Mouse (Mus musculus) cerebellum, postnatal 36 days (tissue): ENCODE measurements at regions not wholly inside any gene's neighbourhood (a gene's known extent, or its start where the extent isn't known, plus 50 kb on each side); places are given as distances from the start of the nearest gene placed in this dataset.
"Not testable (repeated sequence)": the region's sequence is repeated elsewhere in the genome, so short reads cannot be mapped to it uniquely, and the experiment has no call there.

ENCODE experiments used
- DNase-seq, 2 experiments: peaks; one replicate each; pipeline ENCODE4 v3.0.0; 2021 to 2022; ENCODE audit warnings: mixed read lengths in 2 of 2

DNA sequence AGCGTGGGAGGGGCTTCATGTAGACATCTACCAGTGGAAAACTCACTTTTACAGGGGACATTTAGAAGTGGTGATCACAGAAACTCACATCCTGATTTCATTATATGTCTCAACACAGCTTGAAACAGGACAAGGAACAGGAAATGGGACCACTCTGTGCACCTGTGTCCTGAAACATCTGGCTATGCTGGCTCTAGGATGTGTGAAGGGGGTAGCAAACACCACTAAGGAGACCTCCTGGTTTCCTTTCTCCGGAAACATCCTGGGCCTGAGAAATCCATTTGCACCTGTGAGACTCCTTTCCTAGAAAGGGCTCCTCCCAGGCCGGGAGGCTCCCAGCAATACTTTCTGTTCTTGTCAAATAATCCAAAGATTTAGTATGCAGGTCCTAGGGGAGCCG lies 167.1 kb downstream of the Opa1 start:
- no peak for DNase-seq

DNA sequence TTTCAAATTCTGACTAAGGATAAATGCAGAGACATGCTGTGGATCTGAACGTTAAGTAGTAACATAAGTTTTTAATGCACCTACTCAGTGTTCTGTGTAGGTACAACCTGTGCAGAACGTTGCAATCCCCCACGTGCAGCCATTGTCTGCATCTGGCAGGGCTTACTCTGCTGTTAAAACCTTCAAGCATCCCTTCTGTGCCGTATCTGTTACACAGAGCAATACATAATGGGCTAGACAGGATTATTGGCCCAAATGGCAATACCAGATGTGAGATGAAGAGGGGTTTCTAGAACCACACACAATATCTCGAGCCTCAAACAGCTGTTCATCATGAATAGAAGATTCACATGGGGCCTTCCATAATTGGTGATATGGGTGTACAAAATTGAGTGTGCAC lies 170.0 kb downstream of the Opa1 start:
- no peak for DNase-seq

DNA sequence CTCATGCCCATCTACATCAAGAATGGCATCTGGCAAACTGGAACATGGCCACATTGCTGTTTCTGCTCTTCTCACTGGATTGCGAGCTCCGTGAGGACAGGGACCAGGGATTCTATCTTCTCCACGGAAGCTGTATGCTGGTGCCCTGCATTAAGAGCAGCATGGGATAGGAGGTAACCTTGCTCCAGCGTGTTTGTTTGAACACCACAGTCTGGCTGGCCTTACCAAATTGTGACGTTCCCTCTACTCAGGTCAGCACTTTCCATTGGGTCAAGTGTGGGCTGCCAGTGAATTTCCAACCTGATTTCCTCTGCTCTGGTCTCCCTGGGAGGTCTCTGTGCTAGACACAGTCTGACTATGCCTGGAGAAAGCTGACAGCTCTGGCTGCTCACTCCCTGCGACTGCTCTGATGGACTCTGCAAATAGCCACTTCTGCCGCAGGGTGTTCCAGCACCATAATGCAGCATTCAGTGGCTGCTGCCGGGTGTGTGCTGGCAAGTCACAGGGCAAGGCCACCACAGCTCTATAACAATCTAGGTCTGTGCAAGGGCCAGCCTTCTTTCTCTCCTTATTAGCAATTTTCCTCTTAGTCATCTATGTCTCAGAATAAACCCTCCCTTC lies 175.6 kb downstream of the Opa1 start:
- no peak for DNase-seq

DNA sequence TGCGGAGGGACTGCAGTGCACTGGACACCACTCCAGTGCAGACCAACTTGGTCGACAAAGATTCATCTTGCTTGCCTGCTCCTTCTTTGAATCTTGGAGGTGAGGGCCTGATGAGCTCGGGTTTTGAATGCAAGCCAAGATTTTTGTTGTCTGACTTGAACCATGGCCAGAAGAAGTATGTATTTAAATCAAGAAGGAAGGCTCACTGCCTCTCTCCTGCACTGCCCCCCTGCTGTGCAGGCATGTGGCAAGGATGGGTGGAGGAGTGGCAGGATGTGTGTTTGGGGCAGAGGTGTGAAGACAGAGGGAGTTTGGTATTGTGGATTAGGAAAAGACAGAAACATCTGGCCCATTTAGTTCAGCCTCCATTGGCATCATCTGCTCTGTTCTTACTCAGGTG lies 179.1 kb downstream of the Opa1 start:
- DNase-seq: no peak

DNA sequence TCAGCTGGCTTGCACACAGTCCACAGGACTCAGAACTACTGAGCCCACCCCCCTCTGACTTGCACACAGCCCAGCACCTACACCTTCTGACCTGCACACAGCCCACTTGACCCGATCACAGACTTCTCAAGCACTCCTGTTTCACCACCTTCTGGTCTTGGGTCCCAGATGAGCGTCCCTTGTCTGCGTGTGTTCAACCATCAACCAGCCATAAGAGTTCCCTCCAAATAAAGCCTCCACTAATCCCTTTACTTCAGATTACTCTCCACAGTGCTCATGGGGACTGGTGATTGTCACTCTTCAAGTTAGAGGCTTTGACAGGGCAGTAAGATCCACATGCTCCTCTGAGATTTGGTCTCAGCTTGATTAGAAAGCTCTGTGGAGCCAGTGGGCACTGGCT lies 180.3 kb downstream of the Opa1 start:
- DNase-seq: no peak

DNA sequence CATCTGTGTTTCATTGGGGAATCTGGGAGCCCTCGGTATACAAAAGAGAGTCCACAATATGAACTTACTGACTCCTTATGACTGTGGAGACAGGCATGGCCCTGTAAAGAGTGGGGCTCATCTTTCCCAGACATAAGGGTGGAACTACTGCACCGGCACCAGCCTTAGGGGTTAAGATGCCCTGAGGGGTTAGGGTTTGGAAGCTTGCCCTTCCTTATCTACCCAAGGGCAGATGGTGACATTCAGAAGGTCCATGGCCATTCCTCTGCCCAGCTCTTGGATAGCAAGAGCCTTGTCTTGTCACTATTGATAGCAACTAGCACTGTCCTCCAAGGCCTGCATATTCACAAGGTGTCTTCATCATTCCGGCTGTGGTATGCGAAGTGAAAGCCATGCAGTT lies 181.5 kb downstream of the Opa1 start:
- DNase-seq: no peak

DNA sequence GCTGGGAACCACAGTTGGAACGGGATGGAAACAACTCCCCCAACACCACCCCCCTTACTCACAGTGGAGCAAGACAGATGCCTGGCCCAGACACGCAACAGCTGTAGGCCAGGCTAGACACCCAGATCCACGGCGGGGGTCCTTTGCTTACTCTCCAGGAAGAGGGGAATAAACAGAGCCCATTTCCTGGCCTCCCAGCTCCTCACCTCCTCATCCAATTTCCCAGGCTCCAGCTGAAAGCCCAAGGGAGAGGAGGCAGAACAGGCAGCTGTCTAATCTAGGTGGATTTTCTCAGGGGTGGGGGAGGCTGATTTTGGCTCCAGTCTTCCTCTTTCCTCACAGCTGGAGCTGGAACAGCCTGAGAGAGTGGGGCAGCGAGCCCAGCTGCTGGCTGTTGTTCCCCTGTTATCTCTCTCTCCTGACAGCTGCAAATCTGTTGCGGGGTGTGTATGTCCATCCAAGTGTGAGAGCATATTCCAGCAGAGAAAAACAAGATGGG lies 182.7 kb downstream of the Opa1 start:
- no peak for DNase-seq

DNA sequence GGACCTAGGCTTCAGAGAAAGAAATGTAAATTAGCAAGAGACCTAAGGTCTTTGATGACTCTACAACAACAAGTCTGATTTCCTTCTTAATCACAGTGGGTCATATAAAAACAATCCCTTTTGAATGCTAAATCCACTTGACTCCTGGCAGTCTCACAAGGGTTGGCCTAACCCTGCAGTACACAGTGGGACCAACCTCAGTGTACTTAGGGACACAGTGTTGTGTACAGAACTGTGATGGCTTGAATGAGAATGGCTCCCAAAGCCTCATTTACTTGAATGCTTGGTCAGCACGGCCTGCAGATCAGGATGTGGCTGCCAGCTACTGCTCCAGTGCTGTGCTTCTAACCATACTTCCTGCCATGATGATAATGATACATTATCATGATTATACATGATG lies 185.2 kb downstream of the Opa1 start:
- no peak for DNase-seq

DNA sequence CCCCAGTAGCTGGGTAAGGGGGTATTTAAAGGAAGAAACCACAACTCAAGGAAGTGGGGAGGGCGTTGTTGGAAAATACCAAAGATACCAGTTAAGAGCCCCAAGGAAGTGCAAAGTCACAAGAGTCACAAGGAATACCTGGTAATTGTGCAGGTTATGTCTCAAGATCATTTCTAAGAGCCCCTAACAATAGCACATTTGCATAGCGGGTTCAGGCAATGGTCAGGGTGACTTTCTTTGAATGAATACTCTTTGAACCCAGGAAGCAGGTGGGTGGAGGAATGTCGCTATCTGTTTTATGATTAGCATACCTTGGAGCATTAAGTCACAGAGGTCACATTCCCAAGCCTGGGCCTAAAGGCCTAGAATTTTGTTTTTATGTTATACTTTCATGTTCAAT lies 186.7 kb downstream of the Opa1 start:
- not testable (repeated sequence) for DNase-seq

DNA sequence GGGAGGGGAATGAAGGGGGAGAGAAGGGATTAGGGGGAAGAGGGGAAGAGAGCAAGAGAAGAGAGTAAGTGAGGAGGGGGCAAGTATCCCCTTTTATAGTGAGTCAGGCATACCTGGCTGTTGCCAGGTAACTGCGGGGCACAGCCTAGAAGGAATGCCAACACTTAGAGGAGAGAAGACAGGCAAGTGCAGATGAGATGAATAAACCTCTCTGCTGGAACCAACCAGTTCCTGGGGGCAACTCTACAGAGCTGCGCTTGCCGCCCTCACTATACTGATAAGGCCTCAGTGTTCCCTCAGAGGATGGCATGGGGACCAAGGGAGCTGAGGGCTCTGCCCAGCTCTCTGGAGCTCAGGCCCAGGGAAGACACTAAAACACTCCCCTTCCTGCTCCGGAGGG lies 192.2 kb downstream of the Opa1 start:
- no peak for DNase-seq

DNA sequence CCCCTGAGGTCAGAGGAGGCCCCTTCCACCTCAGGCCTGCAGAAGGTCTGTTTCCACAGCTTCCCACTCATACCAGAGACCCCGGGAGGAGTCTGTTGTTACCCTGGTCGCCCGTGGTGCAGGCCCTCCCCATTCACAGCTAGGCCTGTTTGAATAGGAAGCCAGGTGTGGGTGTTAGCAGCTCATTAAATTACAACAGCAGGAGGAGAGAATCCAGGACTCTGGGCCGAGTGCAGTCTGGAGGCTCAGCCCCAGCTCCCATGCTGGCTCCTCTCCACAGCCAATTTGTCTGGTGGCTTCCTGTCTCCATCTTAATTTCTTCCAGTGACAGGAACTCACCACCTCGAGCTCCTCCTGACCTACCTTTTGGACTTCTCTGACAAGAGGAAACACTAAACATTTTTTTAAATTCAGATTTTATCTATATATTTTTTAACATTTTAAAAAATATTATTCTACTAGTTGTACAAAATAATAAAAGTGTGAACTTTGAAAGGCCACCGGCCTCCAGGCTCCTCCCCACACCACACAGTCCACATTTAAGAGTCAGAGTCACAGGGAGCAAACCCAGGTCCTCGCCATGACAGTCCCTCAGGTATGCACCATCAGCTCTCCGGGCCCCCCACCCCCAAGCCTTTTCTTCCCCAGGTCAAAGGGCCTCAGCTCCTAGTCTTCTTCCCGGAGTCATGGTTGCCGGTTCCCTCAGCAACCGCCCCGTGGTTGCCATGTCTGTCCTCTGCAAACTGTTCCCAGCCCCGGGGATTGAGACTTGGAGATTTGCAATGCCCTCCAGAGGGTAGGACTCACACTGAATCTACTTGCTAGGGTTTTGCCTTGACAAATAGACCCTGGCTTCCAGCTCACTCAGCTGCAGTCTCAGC lies 192.8 kb downstream of the Opa1 start:
- DNase-seq: peak in 1 of 2 experiments; percentile 19

DNA sequence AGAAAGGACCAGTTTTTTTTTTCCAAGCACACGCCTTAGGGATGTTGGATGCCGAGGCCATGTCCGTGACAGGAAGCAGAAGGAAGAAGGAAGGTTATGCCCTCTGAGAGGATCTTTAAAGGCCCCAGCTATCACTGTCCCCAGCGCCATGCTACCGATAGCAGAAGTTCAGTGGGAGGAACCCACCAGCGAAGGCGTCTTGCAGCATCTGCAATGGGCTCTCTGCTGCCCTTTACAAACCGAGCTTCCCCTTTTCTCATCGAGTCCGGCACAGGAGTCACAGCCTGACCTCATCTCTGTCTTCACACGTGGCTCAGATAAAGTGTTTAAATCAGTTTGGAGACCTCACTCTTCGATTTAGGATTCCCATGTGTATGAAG lies 193.5 kb downstream of the Opa1 start:
- DNase-seq: peak in 1 of 2 experiments; percentile 11

DNA sequence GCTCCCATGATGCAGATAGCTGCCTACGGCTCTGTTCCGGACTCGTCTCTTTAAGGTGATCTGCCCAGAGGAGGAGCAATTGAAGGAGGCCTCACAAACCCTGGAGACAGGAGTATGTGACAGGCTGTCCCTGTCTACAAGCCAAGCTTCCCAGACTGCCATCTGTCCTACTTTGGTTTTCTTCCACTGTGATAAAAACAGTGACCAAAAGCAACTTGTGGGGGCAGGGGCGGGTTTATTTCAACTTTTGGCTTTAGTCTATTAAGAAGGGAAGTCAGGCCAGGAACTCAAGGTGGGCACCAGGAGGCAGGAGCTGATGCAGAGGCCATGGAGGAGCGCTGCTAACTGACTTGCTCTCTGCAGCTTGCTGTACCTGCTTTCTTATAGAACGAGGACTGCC lies 193.9 kb downstream of the Opa1 start:
- peak; percentile 52 to 68 for DNase-seq

DNA sequence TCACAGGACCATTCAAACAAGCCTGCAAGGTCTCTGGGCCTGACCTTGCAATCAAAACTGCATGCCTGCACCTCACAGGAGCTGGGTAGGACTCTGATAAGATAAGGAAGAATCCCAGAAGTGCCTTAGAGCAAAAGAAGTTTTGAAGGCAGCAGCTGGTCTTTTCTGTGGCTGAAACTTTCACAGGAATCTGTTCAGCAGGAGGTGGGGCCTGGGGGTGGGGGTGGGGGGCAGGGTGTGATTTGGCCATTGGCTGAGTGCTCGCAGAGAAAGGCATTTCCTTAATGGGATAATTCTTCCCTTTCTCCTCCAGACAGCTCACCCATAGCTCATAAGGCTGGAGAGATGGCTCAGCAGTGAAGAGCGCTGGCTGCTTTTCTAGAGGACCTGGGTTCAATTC lies 195.8 kb downstream of the Opa1 start:
- DNase-seq: no peak

DNA sequence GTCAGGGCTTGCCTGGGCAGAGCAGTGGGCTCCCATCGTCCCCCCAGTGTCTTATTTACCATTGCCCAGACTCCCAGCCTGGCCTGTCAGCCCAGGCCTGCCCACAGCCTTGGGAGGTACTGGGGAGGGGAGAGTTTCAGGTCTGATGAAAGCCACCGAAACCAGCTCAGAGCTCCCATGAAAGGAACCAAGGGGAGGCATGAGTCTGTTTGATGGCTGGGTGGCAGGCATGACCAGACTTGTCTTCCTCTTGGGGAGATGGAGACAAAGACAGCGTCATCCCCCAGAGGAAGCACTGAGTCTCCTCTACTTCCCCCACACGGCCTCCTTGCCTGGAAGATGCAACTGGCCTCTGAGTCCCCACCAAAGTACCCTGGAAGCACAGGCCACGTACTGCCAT lies 196.7 kb downstream of the Opa1 start:
- no peak for DNase-seq

DNA sequence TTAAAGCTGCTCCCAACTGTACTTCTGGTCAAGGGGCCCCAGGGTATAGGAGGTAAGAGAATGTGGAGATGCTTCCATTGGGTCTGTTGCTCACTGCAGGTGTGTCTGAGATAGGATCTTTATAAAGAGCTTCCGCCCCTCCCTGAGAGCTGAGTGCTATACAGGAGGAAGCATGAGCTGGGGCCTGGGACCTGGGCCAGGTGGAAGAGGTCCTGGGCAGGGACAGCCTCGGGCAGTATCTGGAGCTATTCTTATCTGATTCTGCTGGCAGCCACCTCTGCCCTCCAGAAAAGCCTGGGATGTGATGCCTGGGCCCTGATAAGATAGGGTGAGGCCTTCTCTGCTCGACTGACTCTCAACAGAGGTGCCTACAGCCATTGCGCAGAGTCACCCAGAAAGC lies 203.3 kb downstream of the Opa1 start:
- no peak for DNase-seq

DNA sequence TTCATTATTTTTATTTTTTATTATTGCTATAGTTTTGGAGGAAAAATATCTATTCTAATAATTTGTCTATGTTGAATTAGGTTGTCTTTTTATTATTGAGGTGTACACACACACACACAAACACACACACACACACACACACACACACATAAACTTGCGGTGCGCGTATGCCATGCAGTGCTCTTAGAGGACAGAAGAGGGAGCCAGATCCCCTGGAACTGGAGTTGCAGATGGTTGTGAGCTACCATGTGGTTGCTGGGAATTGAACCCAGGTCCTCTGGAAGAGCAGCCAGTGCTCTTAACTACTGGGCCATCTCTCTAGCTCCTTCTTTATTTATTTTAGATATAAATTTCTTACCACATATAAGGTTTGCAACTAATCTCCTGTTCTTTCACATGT lies 206.0 kb downstream of the Opa1 start:
- DNase-seq: no peak

DNA sequence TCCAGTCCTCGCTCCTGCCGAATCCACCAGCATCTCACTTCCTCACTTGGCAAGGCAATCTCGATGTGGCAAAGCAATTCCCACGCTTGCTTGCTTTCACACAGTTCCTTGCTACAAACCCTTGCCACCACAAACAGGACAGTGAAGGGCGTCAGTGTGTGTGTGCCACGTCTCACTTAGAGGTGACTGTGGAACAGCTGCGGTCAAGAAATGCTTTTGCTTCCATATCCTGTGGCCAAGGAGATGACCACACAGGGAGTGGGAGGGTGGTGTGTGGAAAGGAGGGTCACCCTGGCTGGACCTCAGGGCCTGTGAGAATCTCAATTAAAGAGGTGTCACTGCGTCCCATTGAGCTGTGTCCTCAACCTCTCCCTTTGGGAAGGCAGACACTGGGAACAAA lies 207.4 kb downstream of the Opa1 start:
- DNase-seq: no peak

DNA sequence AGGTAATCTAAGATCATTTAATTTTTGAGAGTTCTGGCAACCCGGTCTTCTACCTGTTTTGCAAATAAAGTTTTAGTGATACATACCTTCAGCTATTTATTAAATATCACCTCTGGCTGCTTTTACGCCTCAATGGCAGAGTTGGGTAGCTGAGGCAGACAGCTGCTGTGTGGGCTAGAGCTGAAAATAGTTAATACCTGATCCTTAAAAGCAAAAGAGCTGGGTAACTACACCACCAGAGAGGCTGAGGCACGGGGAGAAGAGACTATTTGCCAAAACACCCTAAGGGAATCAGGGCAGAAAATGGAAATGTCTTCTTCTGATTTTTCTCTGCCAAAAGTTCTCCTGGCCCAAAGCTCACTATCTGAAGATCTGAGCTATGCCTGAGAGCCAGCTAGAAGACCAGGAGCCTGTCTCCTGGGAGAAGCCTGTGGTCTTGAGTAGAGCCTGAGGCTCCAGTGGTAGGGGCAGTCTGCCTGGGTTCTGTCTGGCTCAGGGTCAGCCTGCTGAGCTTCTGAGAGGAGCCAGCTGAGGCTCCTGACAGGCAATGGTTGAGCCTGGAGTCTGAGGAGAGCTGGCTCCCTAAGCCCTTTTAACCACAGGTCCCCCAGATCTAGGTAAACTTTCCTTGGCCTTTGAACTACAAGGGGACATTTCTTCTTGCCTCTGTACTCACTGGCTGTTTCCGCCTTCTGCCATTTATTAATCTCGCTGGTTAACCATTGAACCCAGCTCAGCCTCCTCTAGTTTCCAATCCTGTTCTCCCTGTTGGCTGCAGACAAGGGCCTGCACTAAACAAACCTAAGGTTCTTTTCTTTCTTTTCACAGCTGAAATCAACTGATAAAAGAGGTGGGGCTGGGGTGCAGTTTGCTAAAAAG lies 208.7 kb downstream of the Opa1 start:
- no peak for DNase-seq

DNA sequence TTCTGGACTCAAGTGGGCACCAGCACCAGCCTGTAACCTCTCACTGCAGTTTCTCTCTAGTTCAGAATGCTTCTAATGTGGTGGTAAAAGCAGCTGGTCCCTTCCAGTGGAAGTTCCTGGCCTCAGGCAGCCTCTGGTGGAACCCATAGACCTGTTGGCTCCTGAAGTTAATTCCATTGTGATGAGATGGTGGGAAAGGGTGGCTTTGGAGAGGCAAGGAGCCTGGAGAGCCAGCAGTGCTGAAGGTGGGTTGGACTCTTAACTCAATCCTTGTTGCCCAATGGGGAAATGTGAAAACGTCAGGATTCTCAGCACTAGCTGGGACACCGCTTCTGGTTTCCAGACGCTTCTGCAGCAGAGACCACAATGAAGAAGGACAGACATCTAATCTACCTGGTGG lies 210.9 kb downstream of the Opa1 start:
- DNase-seq: no peak

DNA sequence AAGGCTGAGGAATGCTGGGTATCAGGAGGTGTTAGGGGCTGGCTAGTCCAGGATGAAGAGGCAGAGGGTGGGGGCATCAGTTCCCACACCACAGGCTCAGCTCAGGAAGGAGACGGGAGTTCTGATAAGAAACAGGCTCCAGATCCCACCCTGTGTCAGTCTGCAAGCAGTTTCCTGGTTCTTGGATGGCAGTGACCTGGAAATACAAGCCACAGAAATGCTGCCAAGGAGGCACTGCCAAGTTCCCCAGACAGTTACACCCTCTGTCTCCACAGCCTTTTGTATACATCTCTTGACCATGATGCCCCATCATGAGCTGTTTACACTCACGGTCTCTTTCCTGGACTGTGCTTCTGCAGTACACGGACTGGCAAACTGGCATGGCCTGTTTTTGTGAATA lies 220.1 kb downstream of the Opa1 start:
- DNase-seq: peak in 1 of 2 experiments; percentile 23

DNA sequence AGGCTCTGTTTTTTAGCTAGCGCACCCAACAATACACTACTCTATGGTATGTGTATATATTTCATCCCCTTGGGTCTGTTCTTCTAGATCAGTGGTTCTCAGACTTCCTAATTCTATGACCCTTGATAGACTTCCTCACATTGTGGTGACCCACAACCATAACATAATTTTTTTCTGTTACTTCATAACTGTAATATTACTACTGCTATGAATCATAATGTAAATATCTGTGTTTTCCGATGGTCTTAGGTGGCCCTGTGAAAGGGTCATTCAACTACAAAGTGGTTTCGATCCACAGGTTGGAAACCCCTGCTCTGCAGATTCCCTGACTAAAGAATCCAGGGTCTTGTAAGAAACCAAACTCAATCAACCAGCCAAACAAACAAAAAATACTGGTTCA lies 220.8 kb downstream of the Opa1 start:
- no peak for DNase-seq

DNA sequence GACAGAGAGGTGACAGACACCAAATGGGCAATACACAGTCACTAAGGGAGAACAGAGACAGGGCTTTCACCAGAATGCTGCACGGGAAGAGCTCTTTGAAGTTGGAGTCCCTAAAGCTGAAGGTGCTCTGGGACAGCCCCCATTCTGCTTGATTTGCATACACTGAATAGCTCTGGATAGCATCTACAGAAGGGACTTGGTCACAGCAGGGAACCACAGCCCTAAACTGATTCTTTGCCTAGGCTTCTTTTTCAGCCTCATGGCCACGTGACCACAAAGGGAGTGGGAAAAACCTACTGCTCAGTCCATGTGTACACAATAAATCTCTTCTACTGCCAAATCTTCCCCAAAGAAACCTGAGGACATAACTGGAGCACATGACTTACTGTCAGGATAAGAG lies 221.3 kb downstream of the Opa1 start:
- no peak for DNase-seq

DNA sequence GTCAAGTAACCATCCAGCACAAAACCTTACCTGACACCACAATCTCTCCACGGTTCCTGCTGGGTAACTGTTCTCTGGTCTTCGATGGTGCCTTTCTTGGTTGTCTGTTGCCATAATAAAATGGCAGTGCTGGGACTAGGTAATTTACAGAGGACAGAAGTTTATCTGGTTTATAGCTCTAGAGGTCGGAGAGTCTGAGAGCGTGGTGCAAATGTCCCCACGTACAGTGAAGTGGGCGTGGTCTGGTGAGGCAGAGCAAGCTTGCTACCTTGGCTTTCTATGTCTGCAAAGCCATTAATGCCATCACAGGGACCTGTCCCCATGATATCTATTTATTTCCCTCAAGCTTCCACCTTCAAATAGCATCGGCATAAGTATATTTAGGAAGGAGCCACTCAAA lies 223.0 kb downstream of the Opa1 start:
- no peak for DNase-seq
